Mouse (Mus musculus): Measurements from ENCODE around the gene C530008M17Rik. TPM values are rescaled to one million over a fixed set of nuclear protein-coding genes. Genes with fewer than 3 reads are reported as not detected.

The C530008M17Rik gene
- total RNA-seq, 2 experiments from 2014 or later = 0.21 to 3.7 TPM

GRCm38 (mm10) chr5:76769014-76769413 is 112.7 kb downstream of the C530008M17Rik start:
- peak; percentile 46; the same call in 1 of the 2 replicates for ATAC-seq (replicated peaks; ENCODE audit: poor library complexity)

DNA sequence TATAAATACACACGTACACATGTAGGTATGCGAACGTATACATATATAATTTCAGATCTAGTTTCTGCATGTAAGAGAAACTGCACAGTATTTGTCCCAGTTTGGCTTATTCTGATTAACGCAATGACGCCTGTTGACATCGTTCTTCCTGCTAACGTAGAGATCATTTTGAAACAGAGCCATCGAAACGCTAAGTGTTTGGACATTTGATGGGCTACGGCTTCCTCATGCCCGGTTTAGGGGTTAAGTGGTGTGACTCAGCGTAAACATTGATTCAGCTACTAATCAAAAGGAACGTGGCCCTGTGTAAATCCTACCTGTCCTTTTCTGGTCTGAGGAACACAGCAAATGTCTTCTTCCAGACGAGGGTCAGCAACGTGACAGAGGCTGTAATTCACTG is 113.3 kb downstream of the C530008M17Rik start:
- peak; percentile 50; the same call in 1 of the 2 replicates for ATAC-seq (replicated peaks; ENCODE audit: poor library complexity)

- ATAC-seq (replicated peaks; ENCODE audit: poor library complexity) = peak; percentile 29; the same call in 1 of the 2 replicates
These were observed 115.1 kb downstream of the C530008M17Rik start for GRCm38 (mm10) chr5:76771371-76771770.

- ATAC-seq (replicated peaks; ENCODE audit: poor library complexity) = no peak
These were observed 116.5 kb downstream of the C530008M17Rik start for GRCm38 (mm10) chr5:76772831-76773230.

- ATAC-seq (replicated peaks; ENCODE audit: poor library complexity) = no peak
These were observed 117.3 kb downstream of the C530008M17Rik start for GRCm38 (mm10) chr5:76773492-76774158.

DNA sequence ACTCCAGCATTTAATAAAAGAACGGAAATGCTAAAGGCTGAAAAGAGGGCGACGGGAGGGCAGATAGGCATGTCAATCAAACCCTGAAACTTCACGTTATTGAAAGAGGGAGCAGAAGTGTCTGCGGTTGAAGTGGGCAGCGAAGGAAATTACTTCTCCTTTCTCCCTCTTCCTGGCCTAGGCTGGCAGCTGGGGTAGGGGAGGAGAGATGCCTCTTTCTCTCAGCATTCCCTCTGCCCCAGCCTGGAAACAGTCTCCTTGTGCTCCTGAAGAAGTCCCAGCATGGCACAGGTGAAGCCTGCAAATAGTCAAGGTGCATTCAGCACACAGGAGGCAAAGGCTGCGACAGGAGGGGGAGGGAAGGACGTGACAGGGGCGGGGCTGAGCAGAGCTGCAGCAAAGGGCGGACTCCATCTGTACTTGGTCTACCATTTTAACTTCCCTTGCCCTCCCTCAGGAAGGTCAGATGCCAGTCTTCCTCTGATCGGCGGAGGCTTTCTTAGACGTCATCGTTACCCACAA is 122.8 kb downstream of the C530008M17Rik start:
- peak; percentile 91 for ATAC-seq (replicated peaks; ENCODE audit: poor library complexity)

- no peak for ATAC-seq (replicated peaks; ENCODE audit: poor library complexity)
These were observed 125.6 kb downstream of the C530008M17Rik start for GRCm38 (mm10) chr5:76781943-76782342.

GRCm38 (mm10) chr5:76782414-76783103 is 126.2 kb downstream of the C530008M17Rik start:
- ATAC-seq (replicated peaks; ENCODE audit: poor library complexity) = no peak

- ATAC-seq (replicated peaks; ENCODE audit: poor library complexity) = no peak
These were observed 126.8 kb downstream of the C530008M17Rik start for GRCm38 (mm10) chr5:76783104-76783441.

DNA sequence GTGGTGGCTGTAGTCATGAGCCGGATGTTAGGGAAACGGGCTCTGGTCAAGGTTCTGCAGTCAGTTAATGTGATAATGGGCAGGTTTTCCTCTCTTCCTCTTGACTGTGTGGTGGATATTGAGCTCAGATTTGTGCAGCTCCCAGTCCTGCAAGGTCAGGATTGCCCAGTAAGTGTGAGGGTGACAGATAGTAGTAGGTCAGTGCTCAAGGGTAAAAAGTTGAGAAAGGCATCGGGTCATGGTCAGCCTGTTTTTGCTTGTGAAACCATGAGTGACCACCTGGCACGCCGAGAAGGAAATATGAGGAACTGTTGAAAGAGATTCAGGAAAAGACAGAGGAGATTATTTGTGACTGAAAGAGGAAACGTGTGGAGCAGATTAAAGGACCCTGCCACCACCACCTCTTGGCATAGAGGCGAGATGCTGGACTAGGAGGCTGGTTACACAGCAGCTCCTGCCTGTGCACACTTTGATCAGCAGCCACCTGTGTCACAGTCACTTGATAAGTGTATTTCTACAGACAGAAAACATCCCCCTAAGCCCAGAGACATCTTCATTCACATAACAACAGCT is 127.9 kb downstream of the C530008M17Rik start:
- ATAC-seq (replicated peaks; ENCODE audit: poor library complexity) = peak; percentile 56

GRCm38 (mm10) chr5:76785013-76785412 is 128.7 kb downstream of the C530008M17Rik start:
- ATAC-seq (replicated peaks; ENCODE audit: poor library complexity) = no peak

DNA sequence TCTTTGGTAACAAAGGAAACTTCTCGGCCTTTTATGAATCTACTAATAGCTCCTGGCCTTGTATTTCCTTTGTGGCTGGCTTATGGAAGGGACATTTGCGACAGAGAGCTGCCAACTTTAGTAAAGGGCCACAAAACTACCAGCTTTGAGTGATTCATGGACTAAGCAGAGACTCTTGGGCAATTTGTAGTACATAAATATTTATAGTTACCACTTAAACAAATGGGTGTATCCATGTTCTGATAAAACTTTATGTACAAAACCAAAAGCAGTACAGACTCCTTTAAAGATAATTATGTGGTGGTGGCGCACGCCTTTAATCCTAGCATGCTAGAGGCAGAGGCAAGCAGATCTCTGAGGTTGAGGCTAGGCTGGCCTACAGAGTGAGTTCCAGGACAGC is 133.6 kb downstream of the C530008M17Rik start:
- 0 out of 2 replicates have a peak, but pooled peaks have one; percentile 14 for ATAC-seq (replicated peaks; ENCODE audit: poor library complexity)

DNA sequence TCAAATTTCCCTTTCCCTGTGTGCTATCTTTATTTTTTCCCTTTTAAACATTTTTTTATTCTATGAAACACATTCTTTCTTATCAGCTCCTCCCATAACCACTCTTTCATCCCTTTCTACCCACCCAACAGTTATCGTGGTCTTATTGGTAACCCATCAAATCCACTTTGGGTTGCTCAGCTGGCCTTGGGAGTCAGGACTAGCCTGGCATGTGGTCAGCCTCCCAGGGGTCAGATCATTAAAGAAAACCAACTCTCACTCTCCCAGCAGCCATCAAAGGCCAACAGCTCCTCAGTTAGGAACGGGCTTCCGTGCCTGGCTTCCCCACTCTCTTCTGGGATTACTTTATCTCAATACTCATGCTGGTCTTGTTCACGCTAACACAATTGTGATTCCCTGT is 135.0 kb downstream of the C530008M17Rik start:
- ATAC-seq (replicated peaks; ENCODE audit: poor library complexity) = no peak

DNA sequence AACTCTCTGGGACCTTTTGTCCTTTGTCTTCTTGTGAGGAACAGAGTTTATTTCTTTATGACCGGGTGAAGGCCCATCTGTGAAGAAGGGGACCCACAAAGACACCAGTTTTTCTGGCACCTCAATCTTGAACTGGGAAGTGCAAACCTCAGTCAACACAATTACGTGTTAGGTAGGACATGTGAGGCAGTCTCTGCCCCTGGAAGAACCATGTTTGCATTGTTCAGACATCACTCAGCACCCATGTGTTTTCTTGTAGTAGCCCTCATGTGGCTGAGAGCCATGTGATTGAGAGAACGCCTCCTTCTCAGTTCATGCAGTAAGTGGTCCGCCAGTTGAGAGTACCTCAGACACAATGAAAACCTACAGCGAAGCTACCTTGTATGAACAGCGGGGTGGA is 136.4 kb downstream of the C530008M17Rik start:
- ATAC-seq (replicated peaks; ENCODE audit: poor library complexity) = no peak

- ATAC-seq (replicated peaks; ENCODE audit: poor library complexity) = no peak
These were observed 141.7 kb downstream of the C530008M17Rik start for GRCm38 (mm10) chr5:76798043-76798442.

GRCm38 (mm10) chr5:76799471-76799870 is 143.2 kb downstream of the C530008M17Rik start:
- 0 out of 2 replicates have a peak, but pooled peaks have one; percentile 39 for ATAC-seq (replicated peaks; ENCODE audit: poor library complexity)

GRCm38 (mm10) chr5:76809031-76809430 is 152.7 kb downstream of the C530008M17Rik start:
- no peak for ATAC-seq (replicated peaks; ENCODE audit: poor library complexity)

DNA sequence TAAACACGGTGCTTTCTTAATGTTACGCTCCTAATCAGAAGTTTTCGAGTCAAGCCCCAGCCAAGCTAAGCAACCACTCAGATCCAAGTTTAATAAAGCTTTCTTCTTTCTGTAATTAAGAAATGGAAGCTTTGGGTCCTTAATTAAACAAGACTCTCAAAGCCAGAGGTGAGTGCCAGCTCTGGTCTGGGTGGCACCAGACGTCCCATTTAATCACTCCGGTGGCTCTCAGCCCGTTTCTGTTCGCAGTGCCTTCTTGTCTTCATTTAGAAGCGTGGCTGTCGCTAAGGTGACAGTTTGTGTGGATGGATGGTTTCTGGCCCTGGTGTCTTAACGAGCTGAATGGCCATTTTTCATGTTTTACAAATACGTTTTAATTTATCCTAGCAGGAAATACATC is 158.7 kb downstream of the C530008M17Rik start:
- no peak for ATAC-seq (replicated peaks; ENCODE audit: poor library complexity)

GRCm38 (mm10) chr5:76815786-76816455 is 159.6 kb downstream of the C530008M17Rik start:
- ATAC-seq (replicated peaks; ENCODE audit: poor library complexity) = no peak

GRCm38 (mm10) chr5:76816748-76817147 is 160.4 kb downstream of the C530008M17Rik start:
- ATAC-seq (replicated peaks; ENCODE audit: poor library complexity) = no peak

GRCm38 (mm10) chr5:76817678-76818077 is 161.4 kb downstream of the C530008M17Rik start:
- no peak for ATAC-seq (replicated peaks; ENCODE audit: poor library complexity)
